Mouse (Mus musculus) E14TG2a.4 (cell line): ENCODE results near the gene Hist1h3b.

Experiments
- H3K27me3 ChIP-seq: 2 replicates; pipeline ENCODE4 v1.6.1; 2014; ENCODE audit warnings: low read length, control low read depth; ENCODE audit not compliant: insufficient read depth
- H3K36me3 ChIP-seq: 2 replicates; pipeline ENCODE4 v1.6.1; 2014; ENCODE audit warnings: low read length, control low read depth; ENCODE audit not compliant: insufficient read depth
- H3K4me1 ChIP-seq: replicated peaks from 2 replicates; pipeline ENCODE4 v1.6.1; 2014; ENCODE audit warnings: low read depth, low read length, control low read depth
- H3K4me3 ChIP-seq: replicated peaks from 2 replicates; pipeline ENCODE4 v1.5.1; 2014; ENCODE audit warnings: mild to moderate bottlenecking, low read length
- H3K9me3 ChIP-seq: 2 replicates; pipeline ENCODE4 v1.6.1; 2014; ENCODE audit warnings: low read length, control low read depth
- CTCF ChIP-seq: conservative IDR thresholded peaks from 2 replicates; pipeline ENCODE4 v1.5.1; 2014; ENCODE audit warnings: low read length
- NANOG ChIP-seq: IDR thresholded peaks from 2 replicates; pipeline ENCODE4 v1.6.1; 2014; ENCODE audit warnings: borderline replicate concordance, low read length, mixed read lengths
- POU5F1 ChIP-seq: IDR thresholded peaks from 2 replicates; pipeline ENCODE4 v1.6.1; 2014; ENCODE audit warnings: low read length, borderline replicate concordance

Hist1h3b gene

DNA sequence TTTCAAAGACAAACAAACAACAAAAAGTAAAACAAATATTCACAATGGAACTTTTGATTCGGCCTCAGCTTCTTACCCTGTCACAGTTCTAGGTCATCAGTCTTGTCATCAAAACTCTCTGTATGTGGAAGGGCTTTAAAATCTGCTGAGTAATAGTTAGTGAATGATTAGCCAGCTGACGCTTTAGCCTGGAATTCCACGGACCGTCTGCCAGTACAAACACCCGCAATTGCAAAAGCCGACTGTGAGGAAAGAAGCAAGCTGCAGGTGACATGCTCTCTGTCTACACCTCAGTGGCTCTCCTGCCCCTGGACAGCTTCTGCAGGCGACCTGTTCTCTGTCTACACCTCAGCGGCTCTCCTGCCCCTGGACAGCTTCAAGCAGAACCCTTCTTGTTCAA lies 21.6 kb upstream of the Hist1h3b start:
- no peak overlapping the region for H3K4me3 ChIP-seq
- no peaks in the 10 kb centered on the region for H3K9me3 ChIP-seq
- TF ChIP-seq POU5F1 (no peak), NANOG (no peak), CTCF (no peak)
- H3K4me1 ChIP-seq, result peaks cover 5% of the 10 kb centered on the region; the same call in 1 of the 2 replicates
- H3K27me3 ChIP-seq, result peaks cover 17% of the 10 kb centered on the region
- H3K36me3 ChIP-seq, result no peaks in the 10 kb centered on the region

- no peak for TF ChIP-seq POU5F1
- no peak for TF ChIP-seq NANOG
- peak; percentile 68 for TF ChIP-seq CTCF
- Histone ChIP-seq H3K4me1 (peaks cover 9% of the 10 kb centered on the region), H3K4me3 (no peak overlapping the region), H3K36me3 (no peaks in the 10 kb centered on the region), H3K9me3 (no peaks in the 10 kb centered on the region), H3K27me3 (peaks cover 15% of the 10 kb centered on the region)
Measured at GRCm38 (mm10) chr13:23732156-23732804, 19.8 kb upstream of the Hist1h3b start.

DNA sequence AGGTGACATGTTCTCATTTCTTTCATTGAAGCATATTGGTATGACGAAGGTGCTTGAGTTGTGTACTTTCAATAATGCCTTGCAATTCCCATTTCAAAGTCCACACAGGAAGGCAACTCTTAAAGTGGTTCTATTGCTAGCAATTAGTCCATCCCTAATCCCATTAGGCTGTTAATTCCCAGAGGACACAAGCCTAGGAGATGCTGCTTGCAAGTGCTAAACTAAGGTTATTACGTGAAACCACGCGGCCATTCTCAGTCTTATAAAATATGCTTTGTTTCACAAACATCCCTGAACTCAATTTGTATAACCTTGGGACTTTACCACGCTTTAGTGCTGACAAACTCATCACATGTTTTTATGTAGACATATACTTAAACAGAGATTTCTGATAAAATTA lies 15.0 kb upstream of the Hist1h3b start:
- H3K4me3 ChIP-seq, result no peak overlapping the region
- no peaks in the 10 kb centered on the region for H3K27me3 ChIP-seq
- peaks cover 13% of the 10 kb centered on the region for H3K4me1 ChIP-seq
- no peaks in the 10 kb centered on the region for H3K36me3 ChIP-seq
- TF ChIP-seq NANOG (no peak), CTCF (no peak), POU5F1 (no peak)
- H3K9me3 ChIP-seq, result no peaks in the 10 kb centered on the region

- TF ChIP-seq POU5F1, result no peak
- TF ChIP-seq NANOG, result no peak
- no peak for TF ChIP-seq CTCF
- H3K4me3 ChIP-seq, result peak overlapping the region; percentile 81
- H3K9me3 ChIP-seq, result no peaks in the 10 kb centered on the region
- H3K4me1 ChIP-seq, result peaks cover 16% of the 10 kb centered on the region
- no peaks in the 10 kb centered on the region for H3K27me3 ChIP-seq
- no peaks in the 10 kb centered on the region for H3K36me3 ChIP-seq
Measured at GRCm38 (mm10) chr13:23738041-23738440, 14.0 kb upstream of the Hist1h3b start.

DNA sequence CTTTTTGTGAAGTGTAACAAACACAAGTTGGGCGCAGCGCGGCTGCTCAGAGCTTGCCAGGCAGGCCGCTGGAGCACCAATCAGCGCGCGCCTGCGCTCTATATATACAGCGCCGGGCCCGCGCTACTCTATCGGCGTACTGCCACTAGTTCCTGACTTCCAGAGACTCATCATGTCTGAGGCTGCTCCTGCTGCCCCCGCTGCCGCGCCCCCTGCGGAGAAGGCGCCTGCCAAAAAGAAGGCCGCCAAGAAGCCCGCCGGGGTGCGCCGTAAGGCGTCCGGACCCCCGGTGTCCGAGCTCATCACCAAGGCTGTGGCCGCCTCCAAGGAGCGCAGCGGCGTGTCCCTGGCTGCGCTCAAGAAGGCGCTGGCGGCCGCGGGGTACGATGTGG lies 13.4 kb upstream of the Hist1h3b start, which contains the start of gene Hist1h1c:
Hist1h1c (plus strand) TSS at position 132 of the 392 bp plus-strand sequence.
- TF ChIP-seq POU5F1 (no peak), NANOG (no peak), CTCF (no peak)
- H3K36me3 ChIP-seq, result no peaks in the 10 kb centered on the region

DNA sequence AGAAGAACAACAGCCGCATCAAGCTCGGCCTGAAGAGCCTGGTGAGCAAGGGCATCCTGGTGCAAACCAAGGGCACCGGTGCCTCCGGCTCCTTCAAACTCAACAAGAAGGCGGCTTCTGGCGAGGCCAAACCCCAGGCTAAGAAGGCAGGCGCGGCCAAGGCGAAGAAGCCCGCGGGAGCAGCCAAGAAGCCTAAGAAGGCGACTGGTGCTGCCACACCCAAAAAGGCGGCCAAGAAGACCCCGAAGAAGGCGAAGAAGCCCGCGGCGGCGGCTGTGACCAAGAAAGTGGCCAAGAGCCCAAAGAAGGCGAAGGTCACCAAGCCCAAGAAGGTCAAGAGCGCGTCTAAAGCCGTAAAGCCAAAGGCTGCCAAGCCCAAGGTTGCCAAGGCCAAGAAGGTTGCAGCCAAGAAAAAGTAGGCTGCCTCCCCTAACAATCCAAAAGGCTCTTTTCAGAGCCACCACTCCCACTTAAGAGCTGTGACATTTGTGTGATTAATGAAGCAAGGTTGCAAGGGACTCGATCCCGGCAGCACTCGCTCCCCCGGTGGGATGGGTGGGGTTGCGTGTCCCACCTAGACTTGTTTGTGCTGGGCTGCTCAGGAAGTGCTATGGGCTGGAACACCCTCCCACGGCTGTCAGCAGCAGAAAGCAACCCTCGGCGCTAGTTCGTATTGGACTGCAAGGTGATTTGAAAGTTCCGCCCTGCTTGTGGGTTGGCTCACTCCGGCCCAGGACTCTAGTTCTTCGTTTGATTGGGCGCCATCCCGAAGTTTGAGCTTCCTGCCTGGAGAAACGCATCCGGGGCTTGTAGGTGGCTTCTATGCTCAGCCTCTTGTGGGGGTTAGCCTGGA lies 12.8 kb upstream of the Hist1h3b start:
- TF ChIP-seq NANOG (0 out of 2 replicates have a peak, but pooled peaks have one; percentile 26), POU5F1 (no peak)
- Histone ChIP-seq H3K4me3 (peak overlapping the region; percentile 81), H3K36me3 (no peaks in the 10 kb centered on the region), H3K27me3 (no peaks in the 10 kb centered on the region), H3K9me3 (no peaks in the 10 kb centered on the region), H3K4me1 (peaks cover 28% of the 10 kb centered on the region)

More for the DNA sequence above, 13.4 kb upstream of the Hist1h3b start, which contains the start of gene Hist1h1c:
- Histone ChIP-seq H3K9me3 (no peaks in the 10 kb centered on the region), H3K4me3 (peak within 1 kb of the TSS; percentile 81), H3K27me3 (no peaks in the 10 kb centered on the region), H3K4me1 (peaks cover 22% of the 10 kb centered on the region)

GRCm38 (mm10) chr13:23739922-23740252 lies 12.2 kb upstream of the Hist1h3b start:
- TF ChIP-seq CTCF, result no peak
- no peak for TF ChIP-seq POU5F1
- TF ChIP-seq NANOG, result no peak
- H3K9me3 ChIP-seq, result no peaks in the 10 kb centered on the region
- H3K36me3 ChIP-seq, result no peaks in the 10 kb centered on the region
- H3K4me3 ChIP-seq, result peak overlapping the region; percentile 81
- peaks cover 29% of the 10 kb centered on the region for H3K4me1 ChIP-seq
- no peaks in the 10 kb centered on the region for H3K27me3 ChIP-seq

DNA sequence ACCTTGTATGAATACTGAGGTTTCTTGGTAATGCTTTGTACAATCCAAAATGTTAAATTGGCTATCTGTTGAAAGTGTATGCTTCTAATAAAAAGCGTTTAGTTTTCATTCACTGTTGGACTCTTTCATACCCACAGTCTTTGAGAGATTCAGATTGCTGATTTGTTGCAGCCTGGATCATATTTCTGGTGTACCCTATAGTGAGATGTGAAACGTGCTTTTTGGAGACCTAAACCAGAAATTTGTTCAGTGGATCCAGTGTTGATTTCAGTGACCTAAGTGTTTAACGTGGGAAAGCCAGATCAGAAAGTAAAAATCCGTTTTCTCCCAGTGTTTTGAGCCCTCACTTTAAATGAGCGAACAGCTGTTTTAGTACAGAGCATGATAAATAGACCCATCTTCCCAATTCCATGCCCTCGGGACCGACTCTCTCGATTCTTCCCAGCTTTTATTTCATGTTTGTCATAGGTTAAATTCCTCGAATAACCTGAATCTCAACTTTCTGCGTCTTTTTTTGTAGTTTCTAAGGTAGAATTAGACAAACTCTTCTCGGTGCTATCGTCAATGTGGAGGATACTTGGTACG lies 11.7 kb upstream of the Hist1h3b start:
- Histone ChIP-seq H3K27me3 (no peaks in the 10 kb centered on the region), H3K4me1 (peaks cover 29% of the 10 kb centered on the region), H3K36me3 (no peaks in the 10 kb centered on the region), H3K9me3 (no peaks in the 10 kb centered on the region), H3K4me3 (peak overlapping the region; percentile 81)
- TF ChIP-seq CTCF, result no peak
- no peak for TF ChIP-seq POU5F1
- no peak for TF ChIP-seq NANOG
